Mouse (Mus musculus): ENCODE data around the gene Drd5. TPM values are rescaled to one million over a fixed set of nuclear protein-coding genes. Genes with fewer than 3 reads are reported as not detected.
A peak's percentile ranks its signal among the peaks of the same experiment; 100 is the strongest.

Drd5 gene
- polyA plus RNA-seq, 1 experiment, result not detected

DNA sequence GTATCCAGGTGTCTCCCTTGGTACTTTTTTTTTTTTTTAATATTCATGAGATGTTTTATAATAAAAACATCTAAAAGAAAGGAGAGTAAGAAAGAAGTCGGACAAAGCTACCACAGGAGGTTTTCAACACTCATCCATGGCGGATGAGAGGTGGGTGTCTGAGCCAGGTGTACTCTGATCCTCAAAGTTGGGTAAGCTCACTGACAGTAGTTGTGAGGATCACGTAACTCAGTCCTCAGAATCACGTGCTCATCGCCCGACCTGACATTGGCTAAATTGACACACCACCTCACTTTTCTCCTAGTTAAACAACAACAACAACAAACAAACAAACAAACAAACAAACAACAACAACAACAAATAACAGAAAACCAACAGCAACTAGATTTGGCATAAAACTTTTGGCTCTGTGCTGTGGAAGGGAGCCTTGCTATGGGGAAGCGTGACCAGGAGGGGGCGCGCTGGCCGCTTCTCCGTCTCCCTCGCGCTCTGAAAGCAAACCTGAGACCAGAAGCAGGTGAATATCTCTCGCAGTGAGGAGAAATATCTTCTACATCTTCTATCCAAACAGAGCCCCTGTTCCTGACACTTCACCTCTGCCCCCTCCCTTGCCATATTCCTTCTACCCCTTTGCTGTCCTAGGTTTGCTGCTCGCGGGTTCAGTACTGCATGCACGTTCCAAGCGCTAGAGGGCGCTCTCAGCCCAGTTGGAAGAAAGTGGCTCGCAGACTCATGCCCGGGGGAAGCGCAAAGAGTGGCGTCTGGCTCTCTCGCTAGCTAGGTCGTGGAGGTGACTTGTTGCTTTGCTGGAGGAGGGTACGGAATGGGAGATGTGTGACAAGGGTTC lies 11.7 kb upstream of the Drd5 start:
- TF ChIP-seq CTCF (IDR thresholded peaks at IDR 0.05; ENCODE audit: control insufficient read depth, insufficient read depth, insufficient replicate concordance, low read depth, low read length) (peak; percentile 89), POLR2A (IDR thresholded peaks at IDR 0.05; ENCODE audit: control insufficient read depth, low read depth, low read length) (no peak)
- Histone ChIP-seq H3K27ac (ENCODE audit: control insufficient read depth, insufficient read depth, low read depth, low read length) (no peak overlapping the region), H3K4me1 (ENCODE audit: control insufficient read depth, insufficient read depth, low read length) (peaks cover 2% of the 10 kb centered on the region; the same call in 1 of the 2 replicates), H3K36me3 (ENCODE audit: control insufficient read depth, insufficient read depth, low read length) (no peaks in the 10 kb centered on the region), H3K27me3 (ENCODE audit: control insufficient read depth, insufficient read depth, low read length) (no peaks in the 10 kb centered on the region), H3K4me3 (ENCODE audit: control insufficient read depth, low read depth, low read length) (peak overlapping the region; percentile 78)

DNA sequence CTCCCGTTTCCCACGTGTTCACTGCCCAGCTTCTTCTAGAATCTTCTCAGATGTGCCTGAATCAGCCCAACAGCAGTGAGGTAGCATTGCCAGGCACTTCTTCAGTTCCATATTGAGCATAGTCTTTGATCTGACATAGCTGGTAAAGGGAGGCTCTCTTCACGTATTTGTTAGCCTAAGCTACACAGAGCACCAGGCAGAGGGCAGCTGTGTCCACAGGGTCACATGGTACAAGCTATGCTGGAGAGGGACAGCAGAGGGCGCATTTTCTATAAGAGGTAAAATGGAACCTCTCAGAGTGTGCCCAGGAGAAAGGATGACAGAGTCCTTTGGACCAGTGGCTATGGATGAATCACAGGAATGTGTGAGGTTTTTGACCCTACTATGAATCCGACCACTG lies 10.3 kb upstream of the Drd5 start:
- no peak overlapping the region for H3K4me3 ChIP-seq (ENCODE audit: control insufficient read depth, low read depth, low read length)
- peaks cover 2% of the 10 kb centered on the region; the same call in 1 of the 2 replicates for H3K4me1 ChIP-seq (ENCODE audit: control insufficient read depth, insufficient read depth, low read length)
- H3K27ac ChIP-seq (ENCODE audit: control insufficient read depth, insufficient read depth, low read depth, low read length), result no peak overlapping the region
- no peaks in the 10 kb centered on the region for H3K36me3 ChIP-seq (ENCODE audit: control insufficient read depth, insufficient read depth, low read length)
- TF ChIP-seq CTCF (IDR thresholded peaks at IDR 0.05; ENCODE audit: control insufficient read depth, insufficient read depth, insufficient replicate concordance, low read depth, low read length) (peak; percentile 32; the same call in 1 of the 2 replicates), POLR2A (IDR thresholded peaks at IDR 0.05; ENCODE audit: control insufficient read depth, low read depth, low read length) (no peak)
- H3K27me3 ChIP-seq (ENCODE audit: control insufficient read depth, insufficient read depth, low read length), result no peaks in the 10 kb centered on the region

DNA sequence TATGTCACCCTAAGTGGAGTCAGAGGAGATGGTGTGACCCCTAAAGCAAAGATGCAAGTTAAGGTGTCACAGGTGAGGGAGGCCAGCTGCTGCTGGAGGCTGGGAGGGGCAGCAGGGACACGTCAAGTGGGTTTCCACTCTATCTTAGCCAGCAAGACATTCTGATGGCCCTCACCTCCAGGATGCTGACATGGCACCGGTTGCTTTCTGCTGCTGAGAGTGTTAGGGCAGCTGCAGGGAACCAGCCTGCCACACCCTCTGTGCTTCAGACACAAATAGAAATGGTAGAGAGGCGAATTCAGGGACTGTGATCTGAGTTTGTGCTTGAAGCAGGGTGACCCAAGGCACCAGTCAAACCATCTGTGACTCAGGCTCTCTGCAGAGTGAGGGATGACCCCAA lies 9.4 kb upstream of the Drd5 start:
- no peaks in the 10 kb centered on the region for H3K36me3 ChIP-seq (ENCODE audit: control insufficient read depth, insufficient read depth, low read length)
- H3K4me1 ChIP-seq (ENCODE audit: control insufficient read depth, insufficient read depth, low read length), result peaks cover 2% of the 10 kb centered on the region; the same call in 1 of the 2 replicates
- no peak overlapping the region for H3K4me3 ChIP-seq (ENCODE audit: control insufficient read depth, low read depth, low read length)
- H3K27me3 ChIP-seq (ENCODE audit: control insufficient read depth, insufficient read depth, low read length), result no peaks in the 10 kb centered on the region
- no peak overlapping the region for H3K27ac ChIP-seq (ENCODE audit: control insufficient read depth, insufficient read depth, low read depth, low read length)
- TF ChIP-seq CTCF (IDR thresholded peaks at IDR 0.05; ENCODE audit: control insufficient read depth, insufficient read depth, insufficient replicate concordance, low read depth, low read length) (no peak), POLR2A (IDR thresholded peaks at IDR 0.05; ENCODE audit: control insufficient read depth, low read depth, low read length) (no peak)

DNA sequence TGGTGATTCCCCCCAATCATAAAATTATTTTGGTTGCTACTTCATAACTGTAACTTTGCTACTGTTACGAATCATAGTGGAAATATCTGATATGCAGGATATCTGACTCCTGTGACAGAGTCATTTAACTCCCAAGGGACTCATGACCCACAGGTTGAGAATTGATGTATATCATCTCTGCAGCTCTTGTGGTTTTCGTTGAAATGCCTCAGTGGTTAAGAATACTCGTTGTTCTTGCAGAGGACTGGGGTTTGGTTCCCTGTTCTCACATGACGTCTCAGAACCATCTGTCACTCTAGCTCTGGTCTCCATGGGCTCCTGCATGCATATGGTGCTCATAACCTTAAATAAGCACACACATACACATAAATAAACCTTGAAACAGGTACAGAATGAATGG lies 14.2 kb downstream of the Drd5 start:
- no peak overlapping the region for H3K4me3 ChIP-seq (ENCODE audit: control insufficient read depth, low read depth, low read length)
- no peak overlapping the region for H3K27ac ChIP-seq (ENCODE audit: control insufficient read depth, insufficient read depth, low read depth, low read length)
- H3K27me3 ChIP-seq (ENCODE audit: control insufficient read depth, insufficient read depth, low read length), result no peaks in the 10 kb centered on the region
- no peaks in the 10 kb centered on the region for H3K36me3 ChIP-seq (ENCODE audit: control insufficient read depth, insufficient read depth, low read length)
- no peak for TF ChIP-seq POLR2A (IDR thresholded peaks at IDR 0.05; ENCODE audit: control insufficient read depth, low read depth, low read length)
- TF ChIP-seq CTCF (IDR thresholded peaks at IDR 0.05; ENCODE audit: control insufficient read depth, insufficient read depth, insufficient replicate concordance, low read depth, low read length), result no peak
- no peaks in the 10 kb centered on the region for H3K4me1 ChIP-seq (ENCODE audit: control insufficient read depth, insufficient read depth, low read length)

DNA sequence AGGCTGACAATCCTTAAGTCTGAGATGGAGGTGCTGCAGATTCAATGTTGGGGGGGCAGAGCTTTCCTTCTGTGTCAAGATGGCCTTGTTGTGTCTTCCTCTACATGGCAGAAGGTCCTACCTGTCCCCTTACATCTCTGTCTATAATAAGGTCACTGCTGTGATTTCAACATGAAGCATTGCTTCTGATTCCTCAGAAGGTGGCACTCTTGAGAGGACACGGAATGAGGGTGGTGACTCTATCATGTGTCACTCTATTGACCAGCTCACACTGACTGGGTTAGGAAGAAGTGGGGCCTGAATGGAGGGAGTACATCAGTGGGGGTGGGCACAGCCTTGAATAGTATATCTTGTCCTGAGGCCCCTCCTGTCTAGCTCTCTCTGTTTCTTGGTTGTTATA lies 15.4 kb downstream of the Drd5 start:
- Histone ChIP-seq H3K27me3 (ENCODE audit: control insufficient read depth, insufficient read depth, low read length) (no peaks in the 10 kb centered on the region), H3K36me3 (ENCODE audit: control insufficient read depth, insufficient read depth, low read length) (no peaks in the 10 kb centered on the region), H3K4me1 (ENCODE audit: control insufficient read depth, insufficient read depth, low read length) (no peaks in the 10 kb centered on the region), H3K27ac (ENCODE audit: control insufficient read depth, insufficient read depth, low read depth, low read length) (no peak overlapping the region), H3K4me3 (ENCODE audit: control insufficient read depth, low read depth, low read length) (no peak overlapping the region)
- no peak for TF ChIP-seq CTCF (IDR thresholded peaks at IDR 0.05; ENCODE audit: control insufficient read depth, insufficient read depth, insufficient replicate concordance, low read depth, low read length)
- TF ChIP-seq POLR2A (IDR thresholded peaks at IDR 0.05; ENCODE audit: control insufficient read depth, low read depth, low read length), result no peak

DNA sequence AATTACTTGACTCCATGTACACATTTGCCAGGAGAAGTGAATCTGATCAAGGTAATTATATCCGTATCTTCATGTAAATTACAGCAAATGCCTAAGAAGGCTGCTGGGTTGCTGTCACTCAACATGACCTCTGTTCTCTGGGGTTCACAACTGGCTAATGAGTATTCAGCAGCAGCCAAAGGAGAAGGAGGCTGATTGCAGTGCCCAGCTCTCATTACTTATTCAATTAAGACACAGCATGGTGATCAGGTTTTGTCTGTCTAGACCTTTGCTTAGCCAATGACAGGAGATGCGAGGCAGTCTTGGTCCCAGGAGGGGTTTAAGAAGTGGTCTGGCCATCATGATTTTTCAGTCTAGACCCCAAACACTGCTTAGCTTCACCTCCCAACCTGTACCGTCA lies 23.9 kb downstream of the Drd5 start:
- Histone ChIP-seq H3K4me1 (ENCODE audit: control insufficient read depth, insufficient read depth, low read length) (no peaks in the 10 kb centered on the region), H3K36me3 (ENCODE audit: control insufficient read depth, insufficient read depth, low read length) (no peaks in the 10 kb centered on the region), H3K27ac (ENCODE audit: control insufficient read depth, insufficient read depth, low read depth, low read length) (no peak overlapping the region), H3K4me3 (ENCODE audit: control insufficient read depth, low read depth, low read length) (peak overlapping the region; percentile 10), H3K27me3 (ENCODE audit: control insufficient read depth, insufficient read depth, low read length) (no peaks in the 10 kb centered on the region)
- TF ChIP-seq POLR2A (IDR thresholded peaks at IDR 0.05; ENCODE audit: control insufficient read depth, low read depth, low read length), result no peak
- no peak for TF ChIP-seq CTCF (IDR thresholded peaks at IDR 0.05; ENCODE audit: control insufficient read depth, insufficient read depth, insufficient replicate concordance, low read depth, low read length)

DNA sequence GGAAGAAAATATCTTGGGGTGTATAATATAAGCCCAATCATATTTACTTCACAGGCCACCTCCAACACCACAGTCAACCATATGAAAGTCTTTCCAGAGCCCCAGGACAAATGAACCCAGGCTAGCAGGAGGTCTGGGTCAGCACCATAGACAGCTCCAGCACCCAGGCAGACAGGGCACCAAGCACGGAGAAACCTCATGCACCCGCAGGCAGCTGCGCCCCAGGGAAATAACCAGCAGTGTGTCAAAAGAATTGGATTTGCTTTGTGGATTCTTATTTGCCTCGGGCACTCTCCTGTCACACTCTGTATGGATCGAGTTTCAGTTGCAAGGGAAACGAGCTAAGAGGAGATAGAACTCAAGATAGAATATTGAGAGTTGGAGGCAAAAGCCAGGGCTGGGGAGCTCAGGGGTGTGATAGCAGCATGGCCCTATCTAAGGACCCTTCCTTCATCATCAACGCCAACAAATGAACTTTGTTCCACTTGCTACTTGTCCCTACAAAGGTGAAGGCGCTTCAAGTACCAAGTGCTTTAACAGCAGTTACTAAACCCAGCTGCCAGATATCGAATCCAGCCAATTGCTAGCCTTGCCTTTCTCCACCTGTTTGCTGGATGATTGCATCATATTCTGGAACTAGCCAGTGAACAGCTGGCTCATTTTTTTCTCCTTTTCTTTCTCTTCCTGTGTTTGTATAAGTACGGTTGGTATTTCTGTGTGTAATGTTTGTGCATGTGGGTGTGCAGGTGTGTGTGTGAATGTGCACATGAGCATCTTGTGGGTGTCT lies 27.7 kb downstream of the Drd5 start:
- Histone ChIP-seq H3K36me3 (ENCODE audit: control insufficient read depth, insufficient read depth, low read length) (no peaks in the 10 kb centered on the region), H3K4me1 (ENCODE audit: control insufficient read depth, insufficient read depth, low read length) (no peaks in the 10 kb centered on the region), H3K27ac (ENCODE audit: control insufficient read depth, insufficient read depth, low read depth, low read length) (no peak overlapping the region), H3K27me3 (ENCODE audit: control insufficient read depth, insufficient read depth, low read length) (no peaks in the 10 kb centered on the region), H3K4me3 (ENCODE audit: control insufficient read depth, low read depth, low read length) (no peak overlapping the region)
- TF ChIP-seq POLR2A (IDR thresholded peaks at IDR 0.05; ENCODE audit: control insufficient read depth, low read depth, low read length), result no peak
- no peak for TF ChIP-seq CTCF (IDR thresholded peaks at IDR 0.05; ENCODE audit: control insufficient read depth, insufficient read depth, insufficient replicate concordance, low read depth, low read length)
